Mouse (Mus musculus) stomach, embryonic 16.5 days (tissue): ENCODE measurements around the gene Rap1gap2. TPM values are rescaled to one million over a fixed set of nuclear protein-coding genes. Genes with fewer than 3 reads are reported as not detected.

ENCODE experiments used
- ATAC-seq: fragments of 200-750 bp; cut with Nextera tagmentation; 2 replicates; pipeline ENCODE4 v1.8.0; 2017; ENCODE audit warnings: moderate number of reproducible peaks, moderate TSS enrichment; ENCODE audit not compliant: insufficient read depth, low FRiP score
- H3K27ac ChIP-seq: fragments of 300-500 bp; sonication (generic); 2 replicates; pipeline ENCODE4 v1.5.1; 2014; ENCODE audit warnings: low read length
- H3K27me3 ChIP-seq: fragments of 300-500 bp; sonication (generic); 2 replicates; pipeline ENCODE4 v1.6.1; 2014; ENCODE audit warnings: low read length, control low read depth, mixed read lengths; ENCODE audit not compliant: control insufficient read depth, insufficient read depth
- H3K36me3 ChIP-seq: fragments of 300-500 bp; sonication (generic); 2 replicates; pipeline ENCODE4 v1.6.1; 2014; ENCODE audit warnings: low read length; ENCODE audit not compliant: control insufficient read depth, insufficient read depth
- H3K4me1 ChIP-seq: fragments of 300-500 bp; sonication (generic); 2 replicates; pipeline ENCODE4 v1.6.1; 2014; ENCODE audit warnings: low read length, control low read depth, mixed read lengths; ENCODE audit not compliant: control insufficient read depth, insufficient read depth
- H3K4me2 ChIP-seq: fragments of 300-500 bp; sonication (generic); 2 replicates; pipeline ENCODE4 v1.6.1; 2014; ENCODE audit warnings: low read depth, low read length, mixed read lengths
- H3K4me3 ChIP-seq: fragments of 300-500 bp; sonication (generic); replicated peaks from 2 replicates; pipeline ENCODE4 v1.5.1; 2014; ENCODE audit warnings: mild to moderate bottlenecking, low read length
- H3K9ac ChIP-seq: fragments of 300-500 bp; sonication (generic); 2 replicates; pipeline ENCODE4 v1.6.1; 2014; ENCODE audit warnings: low read length
- H3K9me3 ChIP-seq: fragments of 300-500 bp; sonication (generic); replicated peaks from 2 replicates; pipeline ENCODE4 v1.6.1; 2016; ENCODE audit warnings: low read length, control low read depth; ENCODE audit not compliant: control insufficient read depth
- WGBS: fragments of 180-500 bp; shearing (Covaris S2); extraction: QIAGEN DNeasy Blood & Tissue Kit; methylation state at CpG from one replicate; pipeline ENCODE4 v1.1.7; 2014; 5-methylcytosine and 5-hydroxymethylcytosine counted together
- polyA plus RNA-seq: library from polyadenylated mRNA; unstranded; fragments of >200 nt; fragmentation: Nextera tagmentation; extraction: Ambion mirVana; gene quantifications from 2 replicates; pipeline ENCODE4 v1.2.1, GENCODE M21; 2015

The Rap1gap2 gene
- polyA plus RNA-seq, 1 experiment from 2014 or later = 11.8 TPM

DNA sequence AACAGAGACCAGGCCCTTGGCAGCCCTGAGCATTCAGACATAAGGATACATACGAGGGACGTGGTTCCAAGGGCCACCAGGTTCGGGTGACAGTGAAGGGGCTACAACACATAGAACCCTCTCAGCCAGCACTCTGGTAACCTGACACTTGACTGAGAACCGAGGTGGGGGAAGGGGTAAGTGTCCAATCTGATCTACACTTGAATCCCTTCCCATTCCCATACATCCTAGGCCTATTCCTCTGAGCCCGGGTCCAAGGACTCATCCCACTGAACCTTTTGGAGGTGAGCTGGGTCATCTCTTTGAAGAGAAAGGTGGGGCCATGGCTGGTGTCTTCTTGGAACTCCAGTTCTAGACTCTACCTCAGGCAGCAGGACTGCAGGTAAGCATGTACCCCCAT is 647 bp downstream of the Rap1gap2 start:
- no peak overlapping the region for H3K4me3 ChIP-seq
- no peak overlapping the region for H3K27ac ChIP-seq
- peak overlapping the region; percentile 61; the same call in 1 of the 2 replicates for H3K4me2 ChIP-seq
- 27% methylated on average over 5 of the region's 5 CpGs for WGBS
- ATAC-seq = no peak
- H3K36me3 ChIP-seq = no peaks in the 10 kb centered on the region
- peaks cover 7% of the 10 kb centered on the region; the same call in 1 of the 2 replicates for H3K4me1 ChIP-seq
- H3K27me3 ChIP-seq = peaks cover 24% of the 10 kb centered on the region
- H3K9me3 ChIP-seq = no peaks in the 10 kb centered on the region
- H3K9ac ChIP-seq = no peak overlapping the region

DNA sequence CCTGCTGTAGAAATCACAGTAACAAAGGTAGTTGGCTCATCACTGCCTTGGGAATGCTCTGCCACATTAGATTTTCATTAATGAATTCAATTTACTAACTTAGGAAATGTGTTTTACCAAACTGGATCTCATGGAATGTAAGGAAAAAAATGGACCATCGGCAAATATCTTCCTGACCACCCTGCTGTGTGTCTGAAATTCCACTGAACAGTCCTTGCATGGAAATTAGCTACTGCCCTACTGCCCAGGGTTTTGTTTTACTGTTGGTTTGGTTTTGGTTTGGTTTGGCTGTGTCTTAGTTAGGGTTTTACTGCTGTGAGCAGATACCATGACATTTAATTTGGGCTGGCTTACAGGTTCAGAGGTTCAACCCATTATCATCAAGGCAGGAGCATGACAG is 8.4 kb downstream of the Rap1gap2 start:
- 0 out of 2 replicates have a peak, but pooled peaks cover 4% of the 10 kb centered on the region for H3K9me3 ChIP-seq
- 81% methylated on average over 1 of the region's 1 CpGs for WGBS
- no peaks in the 10 kb centered on the region for H3K4me1 ChIP-seq
- H3K9ac ChIP-seq = no peak overlapping the region
- H3K27me3 ChIP-seq = no peaks in the 10 kb centered on the region
- ATAC-seq = no peak
- no peak overlapping the region for H3K4me3 ChIP-seq
- H3K36me3 ChIP-seq = no peaks in the 10 kb centered on the region
- no peak overlapping the region for H3K27ac ChIP-seq
- H3K4me2 ChIP-seq = no peak overlapping the region

DNA sequence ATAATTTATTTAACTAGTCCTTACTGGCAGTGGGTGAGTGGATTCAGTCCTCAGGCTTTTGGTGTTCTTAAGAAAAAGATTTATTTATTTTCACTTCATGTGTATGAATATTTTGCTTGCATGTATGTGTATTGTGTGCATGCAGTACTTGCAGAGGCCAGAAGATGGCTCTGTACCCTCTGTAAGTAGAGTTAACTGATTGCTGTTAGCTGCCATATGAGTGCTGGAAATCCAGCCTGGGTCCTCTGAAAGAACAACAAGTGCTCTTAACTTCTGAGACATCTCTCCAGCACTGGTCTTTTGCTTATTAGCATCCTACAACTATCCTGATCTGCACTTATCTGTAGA is 12.8 kb downstream of the Rap1gap2 start:
- Histone ChIP-seq H3K27me3 (no peaks in the 10 kb centered on the region), H3K9me3 (0 out of 2 replicates have a peak, but pooled peaks cover 4% of the 10 kb centered on the region), H3K4me3 (no peak overlapping the region), H3K4me2 (no peak overlapping the region), H3K4me1 (0 out of 2 replicates have a peak, but pooled peaks cover 3% of the 10 kb centered on the region), H3K36me3 (no peaks in the 10 kb centered on the region), H3K9ac (no peak overlapping the region), H3K27ac (no peak overlapping the region)
- ATAC-seq = no peak

DNA sequence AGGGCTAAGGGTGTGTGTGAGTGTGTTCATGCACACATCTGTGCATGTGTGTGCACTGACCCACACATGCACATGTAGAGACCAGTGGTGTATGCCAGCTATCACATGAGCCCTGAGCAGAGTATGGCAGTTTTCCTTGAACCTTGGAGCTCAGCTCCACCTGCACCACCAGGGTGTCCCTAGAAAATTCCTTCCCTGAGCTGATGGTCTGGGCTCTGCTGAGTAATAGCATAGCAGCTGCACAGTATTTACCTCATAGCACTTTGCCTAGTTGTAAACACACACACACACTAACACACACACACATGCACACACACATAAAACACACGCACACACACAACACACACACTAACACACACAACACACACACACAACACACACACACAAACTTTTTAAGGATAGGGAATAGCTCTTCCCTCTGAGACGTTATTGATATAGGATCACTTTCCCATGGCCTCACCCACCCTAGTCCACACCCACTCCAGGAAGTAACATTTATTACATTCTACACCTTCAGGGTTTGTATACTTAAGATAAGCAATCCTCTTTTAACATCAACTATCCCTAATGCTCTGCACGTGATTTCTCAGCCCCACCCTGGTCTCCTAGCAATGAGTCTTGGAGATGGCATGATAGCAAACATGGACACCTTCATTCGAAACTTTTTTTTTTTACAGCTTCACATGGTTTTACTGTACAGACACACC is 13.3 kb downstream of the Rap1gap2 start:
- peak; percentile 84; the same call in 1 of the 2 replicates for ATAC-seq
- Histone ChIP-seq H3K9ac (no peak overlapping the region), H3K4me1 (0 out of 2 replicates have a peak, but pooled peaks cover 3% of the 10 kb centered on the region), H3K4me3 (no peak overlapping the region), H3K4me2 (no peak overlapping the region), H3K9me3 (0 out of 2 replicates have a peak, but pooled peaks cover 4% of the 10 kb centered on the region), H3K27me3 (no peaks in the 10 kb centered on the region), H3K36me3 (no peaks in the 10 kb centered on the region), H3K27ac (peak overlapping the region; percentile 49)
- 49% methylated on average over 4 of the region's 4 CpGs for WGBS

DNA sequence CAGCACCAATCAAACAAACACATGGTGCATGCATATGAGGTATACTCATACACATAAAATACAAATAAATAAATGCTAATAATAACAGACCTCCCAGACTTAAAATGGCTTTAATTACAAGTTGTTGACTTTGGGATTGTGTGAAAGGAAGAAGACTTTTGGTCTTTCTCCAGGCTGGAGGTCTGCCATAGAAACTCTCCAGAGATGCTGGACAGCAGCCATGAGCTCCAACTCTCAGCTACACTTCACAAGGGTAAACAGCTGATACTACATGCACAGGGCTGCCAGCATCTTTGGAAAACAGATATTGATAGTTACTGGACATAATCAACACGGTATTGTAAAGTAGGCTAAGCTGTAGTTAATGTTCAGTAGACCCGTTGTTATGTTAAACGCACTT is 18.5 kb downstream of the Rap1gap2 start:
- H3K9ac ChIP-seq = no peak overlapping the region
- H3K4me1 ChIP-seq = 0 out of 2 replicates have a peak, but pooled peaks cover 3% of the 10 kb centered on the region
- 80% methylated on average over 3 of the region's 3 CpGs for WGBS
- H3K4me2 ChIP-seq = no peak overlapping the region
- H3K27me3 ChIP-seq = peaks cover 43% of the 10 kb centered on the region
- H3K27ac ChIP-seq = no peak overlapping the region
- no peak overlapping the region for H3K4me3 ChIP-seq
- ATAC-seq = no peak
- H3K36me3 ChIP-seq = no peaks in the 10 kb centered on the region
- H3K9me3 ChIP-seq = no peaks in the 10 kb centered on the region

DNA sequence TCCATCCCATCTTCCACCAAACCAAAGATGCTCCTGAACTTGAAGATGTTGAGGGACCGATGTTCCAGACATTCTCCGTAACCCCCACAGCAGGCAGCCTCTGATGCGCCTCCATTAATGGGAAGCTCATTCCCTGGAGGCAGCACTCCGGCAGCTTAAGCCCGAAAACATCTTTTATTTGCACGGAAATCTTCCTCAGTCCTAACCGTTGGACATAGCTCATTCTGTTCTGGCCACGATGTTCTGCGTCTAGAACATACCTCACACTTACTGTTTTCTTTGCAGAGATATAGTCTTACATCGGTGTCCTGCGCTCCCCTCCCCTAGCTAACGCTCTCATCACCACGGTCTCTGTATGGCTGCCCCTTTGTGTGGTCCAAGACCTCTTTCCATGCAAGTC is 20.0 kb downstream of the Rap1gap2 start:
- no peak for ATAC-seq
- H3K9me3 ChIP-seq = no peaks in the 10 kb centered on the region
- H3K4me1 ChIP-seq = no peaks in the 10 kb centered on the region
- peaks cover 43% of the 10 kb centered on the region for H3K27me3 ChIP-seq
- H3K9ac ChIP-seq = no peak overlapping the region
- no peak overlapping the region for H3K4me3 ChIP-seq
- H3K27ac ChIP-seq = no peak overlapping the region
- no peak overlapping the region for H3K4me2 ChIP-seq
- H3K36me3 ChIP-seq = no peaks in the 10 kb centered on the region
- WGBS = 31% methylated on average over 13 of the region's 13 CpGs

DNA sequence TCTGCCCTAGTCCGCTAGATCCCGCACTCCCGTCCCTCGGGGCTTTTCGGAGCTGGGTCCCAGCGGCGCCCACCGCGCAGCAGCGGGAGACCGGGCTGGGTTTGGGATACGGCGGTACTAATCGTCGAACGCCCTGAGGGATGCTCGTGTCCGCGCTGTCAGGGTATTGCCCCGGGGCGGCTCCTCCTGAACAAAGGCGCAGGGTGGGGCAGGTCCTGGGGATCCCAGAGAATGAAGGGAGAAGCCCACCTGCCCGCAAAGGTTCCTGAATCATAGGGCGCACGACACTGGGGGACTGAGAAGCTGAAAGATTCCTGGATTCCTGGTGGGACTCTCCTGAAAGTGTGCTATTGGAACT is 20.5 kb downstream of the Rap1gap2 start:
- under 1% methylated on average over 25 of the region's 25 CpGs for WGBS
- H3K27me3 ChIP-seq = peaks cover 43% of the 10 kb centered on the region
- ATAC-seq = no peak

DNA sequence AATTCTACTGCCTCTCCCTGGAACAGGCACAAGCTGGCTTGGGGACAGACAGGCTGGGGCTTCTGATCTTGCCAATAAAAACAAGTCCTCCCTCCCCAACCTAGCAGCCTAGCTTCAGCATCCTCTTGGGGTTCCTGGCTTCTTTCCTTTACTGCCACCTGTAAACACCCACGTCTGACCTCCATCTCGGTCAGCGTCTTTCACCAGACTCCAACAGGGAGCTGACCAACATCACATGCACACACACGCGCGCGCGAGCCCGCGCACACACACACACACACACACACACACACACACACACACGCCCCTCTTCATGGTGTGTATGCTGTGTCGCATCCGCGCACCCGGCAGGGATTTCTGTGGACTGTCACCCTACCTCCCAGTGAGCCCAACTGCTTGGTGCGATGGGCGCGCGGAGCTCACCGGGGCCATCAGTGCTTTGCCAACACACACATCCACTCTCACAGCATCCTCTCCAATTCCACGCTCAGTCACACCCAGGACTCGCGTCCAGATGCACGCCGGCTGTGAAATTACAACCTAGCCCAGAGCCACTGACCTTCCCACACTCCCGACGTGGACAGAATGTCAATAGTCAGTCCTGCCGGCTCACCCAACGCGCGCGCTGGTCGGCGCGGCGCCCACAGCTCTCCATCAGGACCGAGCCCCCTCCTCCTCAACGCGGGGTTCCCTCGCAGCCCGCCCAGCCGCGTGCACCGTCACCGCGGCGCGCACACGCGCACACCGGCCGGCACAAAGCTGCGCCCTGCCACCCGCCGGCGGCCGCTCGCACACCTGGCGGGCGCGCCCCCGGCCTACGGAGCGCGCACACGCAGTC is 21.1 kb downstream of the Rap1gap2 start:
- 3% methylated on average over 66 of the region's 66 CpGs for WGBS
- H3K9me3 ChIP-seq = no peaks in the 10 kb centered on the region
- H3K4me2 ChIP-seq = peak overlapping the region; percentile 59
- H3K36me3 ChIP-seq = no peaks in the 10 kb centered on the region
- H3K27ac ChIP-seq = no peak overlapping the region
- H3K4me1 ChIP-seq = no peaks in the 10 kb centered on the region
- H3K4me3 ChIP-seq = peak overlapping the region; percentile 40
- peaks cover 43% of the 10 kb centered on the region for H3K27me3 ChIP-seq
- no peak overlapping the region for H3K9ac ChIP-seq
- no peak for ATAC-seq

More for the DNA sequence above, 20.5 kb downstream of the Rap1gap2 start:
- Histone ChIP-seq H3K9me3 (no peaks in the 10 kb centered on the region), H3K4me1 (no peaks in the 10 kb centered on the region), H3K36me3 (no peaks in the 10 kb centered on the region), H3K9ac (no peak overlapping the region), H3K27ac (no peak overlapping the region), H3K4me3 (peak overlapping the region; percentile 40), H3K4me2 (peak overlapping the region; percentile 59)

DNA sequence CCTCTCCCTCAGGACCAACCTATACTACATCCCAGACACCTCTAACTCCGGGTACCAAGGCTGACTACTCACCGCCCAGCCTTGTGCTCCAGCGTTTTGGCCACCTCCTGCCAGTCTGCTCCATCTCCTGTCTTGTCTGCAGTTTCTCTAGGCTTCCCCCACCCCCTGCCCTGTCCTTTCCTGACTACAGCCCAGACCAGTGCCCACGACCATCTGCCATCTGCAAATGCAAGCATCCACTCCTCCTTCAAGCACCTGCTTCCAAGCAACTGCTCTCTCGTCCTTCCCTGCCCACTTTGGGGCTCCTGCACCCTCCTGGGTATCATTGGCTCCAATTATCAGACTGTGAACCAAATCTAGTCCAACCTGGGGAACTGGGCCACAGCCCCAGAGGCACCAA is 24.3 kb downstream of the Rap1gap2 start:
- Histone ChIP-seq H3K4me1 (no peaks in the 10 kb centered on the region), H3K27me3 (peaks cover 35% of the 10 kb centered on the region), H3K27ac (no peak overlapping the region), H3K36me3 (no peaks in the 10 kb centered on the region), H3K9me3 (no peaks in the 10 kb centered on the region), H3K4me2 (no peak overlapping the region), H3K9ac (no peak overlapping the region), H3K4me3 (no peak overlapping the region)
- WGBS = 67% methylated on average over 5 of the region's 5 CpGs
- no peak for ATAC-seq
